Mouse (Mus musculus) testis, adult 2 months (tissue): Measurements from ENCODE around the gene Zfyve27. TPM values are rescaled to one million over a fixed set of nuclear protein-coding genes. Genes with fewer than 3 reads are reported as not detected.

Source experiments
- H3K27ac ChIP-seq: fragments of 200-500 bp; 2 replicates; pipeline ENCODE4 v1.5.1; 2012; ENCODE audit warnings: low read depth, low read length; ENCODE audit not compliant: control insufficient read depth, insufficient read depth
- H3K27me3 ChIP-seq: fragments of 200-500 bp; 2 replicates; pipeline ENCODE4 v1.6.1; 2012; ENCODE audit warnings: mild to moderate bottlenecking, low read length, moderate library complexity; ENCODE audit not compliant: control insufficient read depth, insufficient read depth
- H3K36me3 ChIP-seq: fragments of 200-500 bp; 2 replicates; pipeline ENCODE4 v1.6.1; 2012; ENCODE audit warnings: mild to moderate bottlenecking, low read length; ENCODE audit not compliant: control insufficient read depth, insufficient read depth
- H3K4me1 ChIP-seq: fragments of 200-500 bp; 2 replicates; pipeline ENCODE4 v1.6.1; 2012; ENCODE audit warnings: low read length; ENCODE audit not compliant: control insufficient read depth, insufficient read depth
- H3K4me3 ChIP-seq: fragments of 200-500 bp; 2 replicates; pipeline ENCODE4 v1.5.1; 2012; ENCODE audit warnings: low read depth, mild to moderate bottlenecking, low read length, moderate library complexity, mixed read lengths; ENCODE audit not compliant: control insufficient read depth
- CTCF ChIP-seq: fragments of 200-500 bp; IDR thresholded peaks from 2 replicates; pipeline ENCODE4 v1.5.1; 2012; ENCODE audit warnings: low read depth, mild to moderate bottlenecking, inconsistent platforms, low read length, moderate library complexity; ENCODE audit not compliant: control insufficient read depth, insufficient read depth, insufficient replicate concordance
- POLR2A ChIP-seq: fragments of 200-500 bp; IDR thresholded peaks from 2 replicates; pipeline ENCODE4 v1.6.1; 2012; ENCODE audit warnings: low read depth, mild to moderate bottlenecking, inconsistent platforms, low read length, moderate library complexity; ENCODE audit not compliant: control insufficient read depth
- polyA plus RNA-seq: library from polyadenylated mRNA; depleted of rRNA; stranded (reverse); fragments of >200 nt; gene quantifications from 2 replicates; pipeline ENCODE4 v1.2.3, GENCODE M21; 2012

The Zfyve27 gene
- polyA plus RNA-seq, 1 experiment, result 60.3 TPM

- H3K27me3 ChIP-seq, result no peaks in the 10 kb centered on the region
- TF ChIP-seq CTCF (no peak), POLR2A (no peak)
- no peak overlapping the region for H3K4me3 ChIP-seq
- no peak overlapping the region for H3K27ac ChIP-seq
- H3K4me1 ChIP-seq, result 0 out of 2 replicates have a peak, but pooled peaks cover 2% of the 10 kb centered on the region
- H3K36me3 ChIP-seq, result no peaks in the 10 kb centered on the region
Measured at GRCm38 (mm10) chr19:42216699-42217373, 53.1 kb downstream of the Zfyve27 start.

GRCm38 (mm10) chr19:42217374-42217763 lies 53.6 kb downstream of the Zfyve27 start:
- Histone ChIP-seq H3K27ac (no peak overlapping the region), H3K4me3 (no peak overlapping the region), H3K4me1 (no peaks in the 10 kb centered on the region), H3K27me3 (no peaks in the 10 kb centered on the region), H3K36me3 (no peaks in the 10 kb centered on the region)
- no peak for TF ChIP-seq POLR2A
- TF ChIP-seq CTCF, result peak; percentile 20; the same call in 1 of the 2 replicates

- Histone ChIP-seq H3K4me1 (no peaks in the 10 kb centered on the region), H3K27me3 (no peaks in the 10 kb centered on the region), H3K4me3 (no peak overlapping the region), H3K36me3 (no peaks in the 10 kb centered on the region), H3K27ac (no peak overlapping the region)
- TF ChIP-seq POLR2A, result no peak
- TF ChIP-seq CTCF, result no peak
Measured at GRCm38 (mm10) chr19:42226451-42226850, 62.7 kb downstream of the Zfyve27 start.

- Histone ChIP-seq H3K4me3 (no peak overlapping the region), H3K4me1 (no peaks in the 10 kb centered on the region), H3K36me3 (no peaks in the 10 kb centered on the region), H3K27ac (no peak overlapping the region), H3K27me3 (no peaks in the 10 kb centered on the region)
- no peak for TF ChIP-seq CTCF
- TF ChIP-seq POLR2A, result no peak
Measured at GRCm38 (mm10) chr19:42229499-42230287, 65.9 kb downstream of the Zfyve27 start.

DNA sequence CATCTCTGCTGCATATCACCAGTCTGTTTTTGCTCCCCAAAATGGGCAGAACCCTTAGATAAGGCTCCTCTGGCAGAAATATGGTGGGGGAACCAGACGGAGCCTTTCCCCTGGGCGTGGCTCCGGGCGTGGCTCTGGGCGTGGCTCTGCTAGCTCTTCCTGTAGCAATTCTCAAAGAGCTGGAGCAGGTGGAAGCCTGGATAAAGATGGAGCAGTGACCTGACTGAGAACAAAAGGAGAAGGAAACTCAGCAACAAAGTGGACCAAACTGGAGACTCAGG lies 66.5 kb downstream of the Zfyve27 start:
- TF ChIP-seq POLR2A, result no peak
- TF ChIP-seq CTCF, result no peak
- Histone ChIP-seq H3K27me3 (no peaks in the 10 kb centered on the region), H3K27ac (no peak overlapping the region), H3K4me3 (no peak overlapping the region), H3K36me3 (no peaks in the 10 kb centered on the region), H3K4me1 (no peaks in the 10 kb centered on the region)

DNA sequence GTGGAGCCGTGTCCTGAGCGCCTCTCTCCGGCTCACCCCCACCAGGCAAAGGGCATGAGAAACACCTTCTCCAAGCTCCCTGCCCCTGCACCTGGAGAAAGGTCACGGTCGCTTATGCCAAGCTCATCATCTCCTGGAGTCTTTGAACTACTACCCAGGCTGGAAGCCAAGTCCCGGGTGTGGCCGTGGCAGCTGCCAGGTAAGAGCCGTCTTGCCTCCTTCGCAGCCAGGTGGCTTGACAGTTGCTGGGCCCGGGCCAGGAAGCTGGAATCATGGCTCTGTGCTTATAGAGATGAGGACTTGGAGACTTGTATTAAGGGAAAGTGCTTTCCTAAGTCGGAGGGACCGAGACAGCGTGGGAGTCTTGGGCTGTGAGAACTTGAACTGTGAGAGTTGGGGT lies 67.2 kb downstream of the Zfyve27 start:
- H3K4me1 ChIP-seq, result no peaks in the 10 kb centered on the region
- no peak overlapping the region for H3K27ac ChIP-seq
- TF ChIP-seq CTCF (no peak), POLR2A (no peak)
- H3K4me3 ChIP-seq, result no peak overlapping the region
- no peaks in the 10 kb centered on the region for H3K27me3 ChIP-seq
- no peaks in the 10 kb centered on the region for H3K36me3 ChIP-seq

DNA sequence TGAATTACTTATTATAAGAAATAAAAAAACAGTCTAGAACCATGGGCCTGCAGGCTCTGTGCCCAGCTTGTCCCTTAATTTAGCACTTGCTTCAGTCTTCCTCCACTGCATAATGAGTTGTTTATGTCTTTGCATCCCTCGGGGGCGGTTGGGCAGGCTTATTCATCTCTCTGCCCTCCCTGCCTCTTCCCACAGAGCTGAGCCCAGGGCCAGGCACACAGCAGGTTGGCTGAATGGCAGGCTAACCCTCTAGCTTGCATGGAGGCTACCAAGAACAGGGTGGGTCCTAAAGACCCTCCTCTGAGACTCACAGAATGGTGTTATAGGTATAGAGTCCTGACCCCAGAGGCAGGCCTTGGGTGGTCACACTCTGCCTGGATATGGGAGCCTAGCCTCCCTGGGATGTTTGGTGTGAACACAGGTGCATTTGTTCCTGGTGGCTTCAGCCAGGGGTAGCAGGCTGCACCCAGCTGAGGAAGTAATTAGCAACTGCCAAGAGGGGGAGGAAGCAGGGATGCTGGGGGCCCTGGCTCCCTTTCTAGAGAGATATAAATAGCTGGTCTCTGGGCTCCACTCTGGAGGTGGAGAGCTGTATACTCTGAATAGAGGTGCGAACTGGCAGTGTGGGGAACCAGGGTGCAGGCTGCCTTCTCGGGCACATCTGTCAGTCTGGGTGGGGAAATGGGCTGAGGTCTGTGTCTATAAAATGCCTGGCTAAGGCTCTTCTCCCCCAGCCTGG lies 74.0 kb downstream of the Zfyve27 start:
- no peak overlapping the region for H3K27ac ChIP-seq
- H3K36me3 ChIP-seq, result no peaks in the 10 kb centered on the region
- H3K4me3 ChIP-seq, result no peak overlapping the region
- H3K27me3 ChIP-seq, result no peaks in the 10 kb centered on the region
- TF ChIP-seq CTCF (no peak), POLR2A (no peak)
- H3K4me1 ChIP-seq, result no peaks in the 10 kb centered on the region
